Mouse (Mus musculus) frontal cortex, postnatal 36 days (tissue): Measurements from ENCODE around the gene Ntrk3.
A peak's percentile ranks its signal among the peaks of the same experiment; 100 is the strongest.

Experiments used
- DNase-seq, 2 experiments: peaks; one replicate each; pipeline ENCODE4 v3.0.0; 2022; ENCODE audit warnings: low spot score in 2 of 2

Gene Ntrk3

GRCm38 (mm10) chr7:78221668-78222067, 516.1 kb downstream of the Ntrk3 start:
- DNase-seq: no peak

- DNase-seq: no peak
Observed at GRCm38 (mm10) chr7:78220949-78221348, 516.9 kb downstream of the Ntrk3 start.

GRCm38 (mm10) chr7:78190931-78191653, 546.7 kb downstream of the Ntrk3 start:
- DNase-seq: peak; percentile 47 to 51

- DNase-seq: no peak
Observed at GRCm38 (mm10) chr7:78185578-78185977, 552.2 kb downstream of the Ntrk3 start.

GRCm38 (mm10) chr7:78183396-78183795, 554.4 kb downstream of the Ntrk3 start:
- no peak for DNase-seq

DNA sequence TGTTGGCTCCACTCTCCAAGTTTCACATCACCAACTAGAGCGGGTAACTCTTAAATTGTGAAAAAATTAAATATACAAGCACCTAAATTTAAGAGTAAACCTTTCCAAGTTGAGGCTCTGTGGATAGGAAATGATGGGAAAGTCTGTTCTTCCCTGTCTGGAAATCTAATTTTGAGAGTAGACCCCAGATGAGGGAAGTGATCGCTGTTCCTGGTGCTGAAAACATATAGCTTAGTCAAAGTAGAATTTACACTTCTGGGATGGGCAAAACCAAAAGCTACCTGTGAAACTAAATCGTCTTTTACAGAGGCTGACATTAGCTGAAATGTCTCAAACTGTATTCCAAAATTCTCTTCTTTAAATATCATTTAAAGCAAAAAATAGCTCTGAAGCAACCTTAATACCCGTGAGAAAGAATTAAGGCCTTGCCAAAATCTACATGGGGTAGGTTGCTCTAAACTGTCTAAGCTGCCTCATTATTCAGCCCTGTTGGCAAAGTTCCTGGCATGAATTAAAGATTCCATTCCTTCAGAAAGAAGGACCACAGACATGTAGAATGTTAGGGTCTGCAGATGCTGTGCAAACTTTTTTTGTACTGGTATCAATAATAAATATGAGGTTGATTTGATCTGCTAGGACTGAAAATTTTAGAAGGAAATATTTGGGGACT, 557.7 kb downstream of the Ntrk3 start:
- DNase-seq: no peak

GRCm38 (mm10) chr7:78172267-78172955, 565.4 kb downstream of the Ntrk3 start:
- no peak for DNase-seq

DNA sequence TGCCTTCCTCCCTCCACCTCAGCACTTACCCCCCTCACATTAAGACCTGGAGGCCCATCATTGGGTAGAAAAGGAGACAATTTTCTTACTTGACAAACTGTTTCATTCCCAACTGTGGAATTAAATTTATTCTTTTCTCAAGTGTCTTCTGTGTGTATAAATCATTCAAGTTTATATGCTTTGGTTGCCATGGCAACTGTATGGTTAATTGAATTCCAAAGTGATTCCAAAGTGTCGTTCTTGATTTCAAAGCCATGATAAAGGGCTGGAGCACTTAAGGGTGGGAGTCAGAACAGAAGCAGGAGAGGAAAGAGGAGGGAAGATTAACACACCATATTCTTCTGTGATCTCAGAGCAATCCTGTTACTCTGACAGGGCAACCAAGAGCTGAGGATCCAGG, 572.3 kb downstream of the Ntrk3 start:
- DNase-seq: no peak

GRCm38 (mm10) chr7:78157946-78158345, 579.9 kb downstream of the Ntrk3 start:
- DNase-seq: no peak

- DNase-seq: no peak
Observed at GRCm38 (mm10) chr7:78145251-78145650, 592.6 kb downstream of the Ntrk3 start.

DNA sequence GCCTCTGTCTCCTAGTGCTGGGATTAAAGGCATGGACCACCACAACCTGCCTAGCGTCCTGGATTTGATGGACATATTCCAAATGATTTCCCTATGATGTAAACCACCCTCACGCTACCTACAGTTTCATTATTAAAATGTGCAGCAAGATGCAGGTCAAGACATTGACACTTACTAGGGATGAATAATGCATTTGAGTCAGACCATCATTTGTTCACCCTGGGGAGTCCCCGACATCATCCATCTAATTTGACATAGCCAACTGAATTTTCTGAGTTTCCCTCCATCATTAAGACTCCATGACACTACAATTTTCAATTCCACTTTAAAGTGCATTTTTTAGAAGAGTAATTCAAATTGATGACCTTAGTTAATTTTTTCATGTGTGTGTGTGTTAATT, 593.0 kb downstream of the Ntrk3 start:
- DNase-seq: no peak

- DNase-seq: no peak
Observed at GRCm38 (mm10) chr7:78129966-78130365, 607.8 kb downstream of the Ntrk3 start.
